Mouse (Mus musculus) urinary bladder, postnatal 4 days (tissue): Measurements from ENCODE around the gene Tbc1d30.

ENCODE experiments used
- DNase-seq, 2 experiments: peaks; one replicate each; pipeline ENCODE4 v3.0.0; 2021 to 2022; ENCODE audit warnings: low spot score in 2 of 2

The Tbc1d30 gene

GRCm38 (mm10) chr10:121314186-121314585 lies 36.9 kb downstream of the Tbc1d30 start:
- peak in 1 of 2 experiments; percentile 26 for DNase-seq

GRCm38 (mm10) chr10:121313049-121313448 lies 38.0 kb downstream of the Tbc1d30 start:
- DNase-seq = no peak

- peak in 1 of 2 experiments; percentile 33 for DNase-seq
Measured at GRCm38 (mm10) chr10:121310511-121311221, 40.4 kb downstream of the Tbc1d30 start.

- no peak for DNase-seq
Measured at GRCm38 (mm10) chr10:121309801-121310510, 41.1 kb downstream of the Tbc1d30 start.

- no peak for DNase-seq
Measured at GRCm38 (mm10) chr10:121309123-121309655, 41.9 kb downstream of the Tbc1d30 start.

- DNase-seq = no peak
Measured at GRCm38 (mm10) chr10:121305441-121305840, 45.6 kb downstream of the Tbc1d30 start.

- DNase-seq = no peak
Measured at GRCm38 (mm10) chr10:121303559-121303958, 47.5 kb downstream of the Tbc1d30 start.

GRCm38 (mm10) chr10:121301868-121302267 lies 49.2 kb downstream of the Tbc1d30 start:
- DNase-seq = no peak

GRCm38 (mm10) chr10:121300659-121301058 lies 50.4 kb downstream of the Tbc1d30 start:
- DNase-seq = no peak

GRCm38 (mm10) chr10:121297054-121297701 lies 53.9 kb downstream of the Tbc1d30 start:
- no peak for DNase-seq

- DNase-seq = no peak
Measured at GRCm38 (mm10) chr10:121294471-121294870, 56.6 kb downstream of the Tbc1d30 start.

- DNase-seq = no peak
Measured at GRCm38 (mm10) chr10:121293829-121294228, 57.2 kb downstream of the Tbc1d30 start.

- no peak for DNase-seq
Measured at GRCm38 (mm10) chr10:121291272-121291917, 59.7 kb downstream of the Tbc1d30 start.

GRCm38 (mm10) chr10:121290682-121291078 lies 60.4 kb downstream of the Tbc1d30 start:
- no peak for DNase-seq

- no peak for DNase-seq
Measured at GRCm38 (mm10) chr10:121289970-121290681, 61.0 kb downstream of the Tbc1d30 start.

- no peak for DNase-seq
Measured at GRCm38 (mm10) chr10:121282926-121283325, 68.2 kb downstream of the Tbc1d30 start.

GRCm38 (mm10) chr10:121282436-121282835 lies 68.6 kb downstream of the Tbc1d30 start:
- no peak for DNase-seq

GRCm38 (mm10) chr10:121280943-121281342 lies 70.1 kb downstream of the Tbc1d30 start:
- DNase-seq = no peak

- no peak for DNase-seq
Measured at GRCm38 (mm10) chr10:121277022-121277471, 74.0 kb downstream of the Tbc1d30 start.

GRCm38 (mm10) chr10:121274964-121275363 lies 76.1 kb downstream of the Tbc1d30 start:
- no peak for DNase-seq

- no peak for DNase-seq
Measured at GRCm38 (mm10) chr10:121271002-121271401, 80.1 kb downstream of the Tbc1d30 start.
